Mouse (Mus musculus) brown adipose tissue, adult 24 weeks (tissue): Measurements from ENCODE around the gene Tbc1d10a. TPM values are rescaled to one million over a fixed set of nuclear protein-coding genes. Genes with fewer than 3 reads are reported as not detected.

Experiments used
- H3K27ac ChIP-seq: fragments of 200-500 bp; replicated peaks from 2 replicates; pipeline ENCODE4 v1.5.1; 2012; ENCODE audit warnings: low read depth, mild to moderate bottlenecking, low read length
- H3K4me1 ChIP-seq: fragments of 200-500 bp; 2 replicates; pipeline ENCODE4 v1.6.1; 2012; ENCODE audit warnings: low read length, mixed read lengths; ENCODE audit not compliant: control insufficient read depth, insufficient read depth, insufficient read length
- H3K4me3 ChIP-seq: fragments of 200-500 bp; 2 replicates; pipeline ENCODE4 v1.5.1; 2012; ENCODE audit warnings: low read depth, mild to moderate bottlenecking, low read length, moderate library complexity; ENCODE audit not compliant: insufficient read depth
- polyA plus RNA-seq: library from polyadenylated mRNA; stranded (reverse); fragments of >200 nt; gene quantifications from 2 replicates; pipeline ENCODE4 v1.2.4, GENCODE M21; 2012; ENCODE audit not compliant: missing spikeins, insufficient read depth, insufficient read length

Tbc1d10a gene
- polyA plus RNA-seq, 1 experiment, result 2.4 TPM

GRCm38 (mm10) chr11:4235052-4235655 lies 48.6 kb downstream of the Tbc1d10a start:
- no peak overlapping the region for H3K27ac ChIP-seq
- no peak overlapping the region for H3K4me3 ChIP-seq
- no peaks in the 10 kb centered on the region for H3K4me1 ChIP-seq

GRCm38 (mm10) chr11:4235665-4236545 lies 49.3 kb downstream of the Tbc1d10a start, which contains the start of gene Osm:
TSS of gene Osm (plus strand) at chr11:4236420.
- no peak within 1 kb of the TSS for H3K27ac ChIP-seq
- peak within 1 kb of the TSS; percentile 24 for H3K4me3 ChIP-seq
- no peaks in the 10 kb centered on the region for H3K4me1 ChIP-seq

- Histone ChIP-seq H3K4me1 (no peaks in the 10 kb centered on the region), H3K4me3 (peak overlapping the region; percentile 24), H3K27ac (no peak overlapping the region)
These were observed 50.0 kb downstream of the Tbc1d10a start for GRCm38 (mm10) chr11:4236546-4237067.

- H3K4me3 ChIP-seq, result peak overlapping the region; percentile 23
These were observed 50.9 kb downstream of the Tbc1d10a start for GRCm38 (mm10) chr11:4237389-4237912.

GRCm38 (mm10) chr11:4238167-4238566 lies 51.6 kb downstream of the Tbc1d10a start:
- H3K4me3 ChIP-seq, result no peak overlapping the region
- H3K27ac ChIP-seq, result no peak overlapping the region
- no peaks in the 10 kb centered on the region for H3K4me1 ChIP-seq

More at GRCm38 (mm10) chr11:4237389-4237912, 50.9 kb downstream of the Tbc1d10a start:
- Histone ChIP-seq H3K4me1 (no peaks in the 10 kb centered on the region), H3K27ac (no peak overlapping the region)

GRCm38 (mm10) chr11:4239691-4240090 lies 53.1 kb downstream of the Tbc1d10a start:
- Histone ChIP-seq H3K4me1 (no peaks in the 10 kb centered on the region), H3K4me3 (no peak overlapping the region), H3K27ac (no peak overlapping the region)

- no peak overlapping the region for H3K27ac ChIP-seq
- H3K4me1 ChIP-seq, result no peaks in the 10 kb centered on the region
- no peak overlapping the region for H3K4me3 ChIP-seq
These were observed 53.6 kb downstream of the Tbc1d10a start for GRCm38 (mm10) chr11:4240151-4240550.

GRCm38 (mm10) chr11:4241180-4241579 lies 54.6 kb downstream of the Tbc1d10a start:
- Histone ChIP-seq H3K4me3 (no peak overlapping the region), H3K27ac (no peak overlapping the region)

GRCm38 (mm10) chr11:4246126-4246525 lies 59.5 kb downstream of the Tbc1d10a start:
- Histone ChIP-seq H3K4me3 (no peak overlapping the region), H3K27ac (no peak overlapping the region), H3K4me1 (no peaks in the 10 kb centered on the region)

More at GRCm38 (mm10) chr11:4241180-4241579, 54.6 kb downstream of the Tbc1d10a start:
- no peaks in the 10 kb centered on the region for H3K4me1 ChIP-seq

GRCm38 (mm10) chr11:4246623-4247022 lies 60.0 kb downstream of the Tbc1d10a start:
- H3K4me1 ChIP-seq, result no peaks in the 10 kb centered on the region
- H3K4me3 ChIP-seq, result no peak overlapping the region
- no peak overlapping the region for H3K27ac ChIP-seq

GRCm38 (mm10) chr11:4247201-4247959 lies 60.8 kb downstream of the Tbc1d10a start:
- Histone ChIP-seq H3K4me1 (no peaks in the 10 kb centered on the region), H3K4me3 (no peak overlapping the region), H3K27ac (no peak overlapping the region)

GRCm38 (mm10) chr11:4249151-4249550 lies 62.6 kb downstream of the Tbc1d10a start:
- H3K27ac ChIP-seq, result no peak overlapping the region
- H3K4me3 ChIP-seq, result no peak overlapping the region
- H3K4me1 ChIP-seq, result no peaks in the 10 kb centered on the region

GRCm38 (mm10) chr11:4250290-4250689 lies 63.7 kb downstream of the Tbc1d10a start:
- H3K27ac ChIP-seq, result no peak overlapping the region
- no peaks in the 10 kb centered on the region for H3K4me1 ChIP-seq
- no peak overlapping the region for H3K4me3 ChIP-seq

GRCm38 (mm10) chr11:4251376-4251775 lies 64.8 kb downstream of the Tbc1d10a start:
- H3K4me1 ChIP-seq, result no peaks in the 10 kb centered on the region
- no peak overlapping the region for H3K4me3 ChIP-seq
- no peak overlapping the region for H3K27ac ChIP-seq

- Histone ChIP-seq H3K4me3 (no peak overlapping the region), H3K27ac (no peak overlapping the region), H3K4me1 (no peaks in the 10 kb centered on the region)
These were observed 66.3 kb downstream of the Tbc1d10a start for GRCm38 (mm10) chr11:4252886-4253285.
